Mouse (Mus musculus) midbrain, postnatal 0 days (tissue): ENCODE data around the gene Plcl1. TPM values are rescaled to one million over a fixed set of nuclear protein-coding genes. Genes with fewer than 3 reads are reported as not detected.
A peak's percentile ranks its signal among the peaks of the same experiment; 100 is the strongest.

ENCODE experiments used
- ATAC-seq: fragments of 200-750 bp; cut with Nextera tagmentation; 2 replicates; pipeline ENCODE4 v1.8.0; 2017; ENCODE audit warnings: moderate number of reproducible peaks, mild to moderate bottlenecking, moderate TSS enrichment, moderate library complexity; ENCODE audit not compliant: low FRiP score
- DNase-seq: peaks from one replicate; pipeline ENCODE4 v3.0.0-alpha.2; 2015; ENCODE audit warnings: low spot score
- H3K27ac ChIP-seq: fragments of 300-500 bp; sonication (generic); 2 replicates; pipeline ENCODE4 v1.5.1; 2014; ENCODE audit warnings: low read depth, mild to moderate bottlenecking, low read length, mixed read lengths
- H3K27me3 ChIP-seq: fragments of 300-500 bp; sonication (generic); 2 replicates; pipeline ENCODE4 v1.6.1; 2014; ENCODE audit warnings: low read length, control low read depth, mixed read lengths; ENCODE audit not compliant: insufficient read depth
- H3K36me3 ChIP-seq: fragments of 300-500 bp; sonication (generic); 2 replicates; pipeline ENCODE4 v1.6.1; 2014; ENCODE audit warnings: low read length, control low read depth, mixed read lengths; ENCODE audit not compliant: insufficient read depth
- H3K4me1 ChIP-seq: fragments of 300-500 bp; sonication (generic); 2 replicates; pipeline ENCODE4 v1.6.1; 2014; ENCODE audit warnings: mild to moderate bottlenecking, control low read depth, antibody characterized with exemption, low read length, mixed read lengths; ENCODE audit not compliant: insufficient read depth
- H3K4me2 ChIP-seq: fragments of 300-500 bp; sonication (generic); 2 replicates; pipeline ENCODE4 v1.6.1; 2014; ENCODE audit warnings: low read depth, mild to moderate bottlenecking, low read length, mixed read lengths; ENCODE audit not compliant: poor library complexity, severe bottlenecking
- H3K4me3 ChIP-seq: fragments of 300-500 bp; sonication (generic); 2 replicates; pipeline ENCODE4 v1.5.1; 2014; ENCODE audit warnings: low read depth, mild to moderate bottlenecking, low read length, moderate library complexity
- H3K9ac ChIP-seq: fragments of 300-500 bp; sonication (generic); replicated peaks from 2 replicates; pipeline ENCODE4 v1.6.1; 2014; ENCODE audit warnings: mild to moderate bottlenecking, low read length, moderate library complexity, mixed read lengths; ENCODE audit not compliant: poor library complexity, severe bottlenecking
- H3K9me3 ChIP-seq: fragments of 300-500 bp; sonication (generic); 2 replicates; pipeline ENCODE4 v1.6.1; 2016; ENCODE audit warnings: low read length, control low read depth
- CTCF ChIP-seq: IDR thresholded peaks from 2 replicates; pipeline ENCODE4 v1.5.1; 2016; ENCODE audit warnings: antibody characterized with exemption, mild to moderate bottlenecking
- WGBS: fragments of 180-500 bp; shearing (Covaris S2); extraction: QIAGEN DNeasy Blood & Tissue Kit; methylation state at CpG from one replicate; pipeline ENCODE4 v1.1.7; 2014; 5-methylcytosine and 5-hydroxymethylcytosine counted together
- polyA plus RNA-seq: library from polyadenylated mRNA; unstranded; fragments of >200 nt; fragmentation: Nextera tagmentation; extraction: Ambion mirVana; gene quantifications from 2 replicates; pipeline ENCODE4 v1.2.1, GENCODE M21; 2015
- total RNA-seq: library from RNA; depleted of rRNA; stranded (reverse); fragments of >200 nt; gene quantifications from 2 replicates; pipeline ENCODE4 v1.2.3, GENCODE M21; 2014

Gene Plcl1
- total and polyA plus RNA-seq, 2 experiments from 2014 or later = 3.9 to 9.4 TPM

DNA sequence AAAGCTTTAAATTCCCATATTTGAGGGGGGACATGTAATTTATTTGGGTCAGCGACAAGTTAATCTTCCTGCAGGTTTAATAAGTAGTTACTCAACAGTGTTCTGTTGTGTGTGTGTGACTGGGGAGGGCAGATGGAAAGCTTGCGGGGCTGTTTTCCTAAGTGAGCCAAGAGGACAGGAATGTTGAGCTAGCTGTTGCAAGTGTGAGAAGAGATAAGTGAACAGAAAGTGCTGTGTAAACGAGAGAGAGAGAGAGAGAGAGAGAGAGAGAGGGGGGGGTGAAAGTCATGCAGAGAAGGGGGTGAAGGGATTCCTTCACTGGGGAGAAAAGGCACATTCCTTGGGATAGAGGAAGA, 39.9 kb downstream of the Plcl1 start:
- H3K36me3 ChIP-seq = no peaks in the 10 kb centered on the region
- H3K27ac ChIP-seq = no peak overlapping the region
- no peak overlapping the region for H3K9ac ChIP-seq
- no peaks in the 10 kb centered on the region for H3K27me3 ChIP-seq
- H3K4me3 ChIP-seq = no peak overlapping the region
- H3K4me2 ChIP-seq = no peak overlapping the region
- 81% methylated on average over 3 of the region's 3 CpGs for WGBS
- ATAC-seq = no peak
- no peak for TF ChIP-seq CTCF
- H3K9me3 ChIP-seq = no peaks in the 10 kb centered on the region
- DNase-seq = no peak
- no peaks in the 10 kb centered on the region for H3K4me1 ChIP-seq

DNA sequence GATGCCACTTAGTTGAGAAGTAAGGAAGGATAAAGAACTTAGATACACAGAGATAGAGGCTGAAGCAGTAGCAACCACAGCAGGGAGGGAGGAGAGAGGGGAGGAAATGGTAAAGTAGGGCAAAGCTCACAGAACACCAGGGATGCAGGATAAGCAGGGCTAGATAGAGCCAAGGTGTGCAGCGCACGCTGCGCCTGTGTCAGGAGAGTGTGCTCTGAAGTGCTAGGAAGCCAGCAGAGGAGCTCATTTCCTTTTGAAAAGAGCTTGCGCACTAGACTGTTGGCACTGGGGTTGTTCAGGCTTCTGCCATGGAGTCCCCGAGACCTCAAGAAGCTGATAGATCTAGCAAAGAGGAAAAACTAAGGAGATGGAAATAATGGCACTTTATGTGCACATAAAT, 40.6 kb downstream of the Plcl1 start:
- no peak for TF ChIP-seq CTCF
- no peak overlapping the region for H3K4me3 ChIP-seq
- WGBS = 80% methylated on average over 5 of the region's 5 CpGs

DNA sequence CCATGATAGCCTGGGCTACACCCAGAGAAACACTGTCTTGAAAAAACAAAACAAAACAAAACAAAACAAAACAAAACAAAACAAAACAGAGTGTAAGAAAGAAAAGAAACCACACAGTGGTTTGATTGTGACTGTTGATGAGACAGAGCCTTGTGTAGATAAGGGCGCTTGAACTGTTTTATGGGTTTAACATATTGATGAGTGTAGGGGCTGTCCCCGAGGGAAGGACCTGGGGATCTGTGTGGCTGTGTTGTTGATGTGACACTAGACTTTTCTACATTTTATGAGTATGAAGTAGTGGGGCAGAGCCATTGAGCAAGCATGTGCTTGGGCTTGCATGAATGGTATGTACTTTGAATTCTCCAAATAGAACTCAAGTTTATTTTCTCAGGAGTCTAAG, 41.2 kb downstream of the Plcl1 start:
- Histone ChIP-seq H3K9ac (no peak overlapping the region), H3K36me3 (no peaks in the 10 kb centered on the region), H3K27me3 (no peaks in the 10 kb centered on the region), H3K27ac (no peak overlapping the region), H3K4me2 (no peak overlapping the region), H3K4me3 (no peak overlapping the region), H3K4me1 (no peaks in the 10 kb centered on the region), H3K9me3 (no peaks in the 10 kb centered on the region)
- DNase-seq (no peak), ATAC-seq (no peak)
- TF ChIP-seq CTCF = no peak
- 88% methylated on average over 2 of the region's 2 CpGs for WGBS

More for the DNA sequence above, 40.6 kb downstream of the Plcl1 start:
- DNase-seq (no peak), ATAC-seq (no peak)
- no peak overlapping the region for H3K4me2 ChIP-seq
- no peaks in the 10 kb centered on the region for H3K9me3 ChIP-seq
- H3K27ac ChIP-seq = no peak overlapping the region
- no peak overlapping the region for H3K9ac ChIP-seq
- no peaks in the 10 kb centered on the region for H3K4me1 ChIP-seq
- H3K27me3 ChIP-seq = no peaks in the 10 kb centered on the region
- H3K36me3 ChIP-seq = no peaks in the 10 kb centered on the region

DNA sequence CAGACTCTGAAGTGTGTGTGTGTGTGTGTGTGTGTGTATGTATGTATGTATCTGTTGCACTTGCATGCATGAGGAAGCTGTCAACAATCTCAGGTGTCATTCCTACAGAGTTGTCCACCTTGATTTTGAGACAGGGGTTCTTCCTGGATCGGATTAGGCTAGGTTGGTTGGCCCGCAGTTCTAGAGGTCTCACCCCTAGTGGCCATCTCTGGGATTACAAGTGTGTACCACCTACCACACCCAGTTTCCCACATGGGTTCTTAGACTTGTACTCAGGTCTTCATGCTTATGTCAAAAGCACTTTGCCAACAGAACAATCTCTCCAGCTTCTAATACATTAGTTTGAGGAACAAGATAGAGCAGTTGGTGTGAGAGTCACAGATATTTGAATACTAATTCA, 41.9 kb downstream of the Plcl1 start:
- Histone ChIP-seq H3K27me3 (no peaks in the 10 kb centered on the region), H3K9ac (no peak overlapping the region), H3K4me3 (no peak overlapping the region), H3K4me1 (no peaks in the 10 kb centered on the region), H3K36me3 (no peaks in the 10 kb centered on the region), H3K27ac (no peak overlapping the region), H3K4me2 (no peak overlapping the region), H3K9me3 (no peaks in the 10 kb centered on the region)
- peak; percentile 31 for TF ChIP-seq CTCF
- 68% methylated on average over 2 of the region's 2 CpGs for whole genome bisulfite sequencing
- no peak for DNase-seq
- no peak for ATAC-seq

DNA sequence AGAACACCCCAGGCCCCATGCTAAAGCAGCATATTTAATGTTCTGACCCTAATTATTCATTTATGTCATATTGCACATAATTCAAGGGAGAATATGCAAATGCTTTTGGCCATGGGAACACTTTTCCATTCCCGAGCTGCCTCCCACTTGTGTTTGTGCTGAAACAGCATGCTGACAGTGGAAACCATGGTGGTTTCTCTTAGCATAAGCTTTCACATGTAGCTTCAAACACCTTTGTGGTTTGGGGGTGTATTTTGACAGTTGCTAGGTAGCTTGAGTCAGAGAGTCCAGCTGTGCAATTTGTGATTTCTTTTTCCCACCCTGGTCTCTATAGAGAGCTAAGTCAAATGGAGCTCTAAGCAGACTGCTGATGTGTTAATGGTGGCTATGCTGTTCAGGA, 42.4 kb downstream of the Plcl1 start:
- no peak overlapping the region for H3K27ac ChIP-seq
- no peaks in the 10 kb centered on the region for H3K36me3 ChIP-seq

DNA sequence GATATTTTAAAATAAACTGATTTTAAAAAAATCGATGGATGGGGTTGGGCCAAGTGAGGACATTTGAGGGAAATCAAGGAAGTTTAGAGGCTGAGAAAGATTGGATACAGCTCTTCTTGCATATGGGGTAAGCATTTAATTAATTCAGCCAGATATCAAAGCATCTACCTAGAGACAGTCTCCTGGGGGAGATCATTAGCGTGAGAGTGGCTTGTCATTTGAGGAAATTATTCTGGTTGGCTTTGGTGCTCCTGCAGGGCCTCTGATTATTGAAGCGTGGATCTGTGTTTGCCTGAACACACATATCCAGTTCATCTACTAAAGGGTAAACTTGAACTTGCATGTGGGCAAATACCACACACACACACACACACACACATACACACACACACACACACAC, 44.1 kb downstream of the Plcl1 start:
- H3K4me2 ChIP-seq = no peak overlapping the region
- no peak for ATAC-seq
- no peaks in the 10 kb centered on the region for H3K36me3 ChIP-seq
- H3K9me3 ChIP-seq = no peaks in the 10 kb centered on the region
- no peak overlapping the region for H3K4me3 ChIP-seq
- 54% methylated on average over 3 of the region's 3 CpGs for WGBS
- no peak overlapping the region for H3K9ac ChIP-seq
- H3K4me1 ChIP-seq = no peaks in the 10 kb centered on the region
- no peak overlapping the region for H3K27ac ChIP-seq
- no peak for TF ChIP-seq CTCF
- no peak for DNase-seq
- no peaks in the 10 kb centered on the region for H3K27me3 ChIP-seq

More for the DNA sequence above, 42.4 kb downstream of the Plcl1 start:
- Histone ChIP-seq H3K4me2 (no peak overlapping the region), H3K9me3 (no peaks in the 10 kb centered on the region), H3K27me3 (no peaks in the 10 kb centered on the region), H3K9ac (no peak overlapping the region), H3K4me1 (no peaks in the 10 kb centered on the region), H3K4me3 (no peak overlapping the region)
- ATAC-seq = no peak
- no peak for DNase-seq
- WGBS = 70% methylated on average over 1 of the region's 1 CpGs
- no peak for TF ChIP-seq CTCF

DNA sequence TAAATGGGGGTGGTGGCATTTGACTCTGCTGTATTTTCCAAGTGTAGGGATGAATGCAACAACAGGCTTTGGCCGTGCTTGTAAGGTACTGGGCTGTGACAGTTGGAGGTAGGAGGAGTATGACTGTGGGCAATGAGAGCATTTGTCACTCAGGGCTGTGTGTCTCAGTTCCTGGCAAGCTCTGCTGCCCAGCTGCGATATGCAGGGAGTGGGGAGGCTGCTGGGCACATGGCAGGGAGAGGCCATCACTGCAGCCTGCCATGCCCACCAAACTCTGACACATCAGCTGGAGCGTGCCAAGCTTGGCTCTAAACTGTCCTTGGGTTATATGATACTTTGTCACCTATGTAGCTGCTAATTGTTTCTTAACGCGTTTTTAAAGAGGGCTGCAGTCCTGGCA, 48.4 kb downstream of the Plcl1 start:
- Histone ChIP-seq H3K4me2 (no peak overlapping the region), H3K27ac (no peak overlapping the region), H3K4me3 (no peak overlapping the region), H3K27me3 (no peaks in the 10 kb centered on the region), H3K9me3 (no peaks in the 10 kb centered on the region), H3K9ac (no peak overlapping the region), H3K36me3 (no peaks in the 10 kb centered on the region), H3K4me1 (no peaks in the 10 kb centered on the region)
- DNase-seq (peak; percentile 80), ATAC-seq (no peak)
- 79% methylated on average over 5 of the region's 5 CpGs for WGBS
- TF ChIP-seq CTCF = no peak
